Mouse (Mus musculus): ENCODE results near the gene Amy2a4. TPM values are rescaled to one million over a fixed set of nuclear protein-coding genes. Genes with fewer than 3 reads are reported as not detected.
"Not testable (repeated sequence)": the region's sequence is repeated elsewhere in the genome, so short reads cannot be mapped to it uniquely, and the experiment has no call there.

Amy2a4 gene
- polyA plus RNA-seq (2015; fragmentation: Nextera tagmentation; extraction: Ambion mirVana), result 923 and 1,054 TPM in 2 replicates

DNA sequence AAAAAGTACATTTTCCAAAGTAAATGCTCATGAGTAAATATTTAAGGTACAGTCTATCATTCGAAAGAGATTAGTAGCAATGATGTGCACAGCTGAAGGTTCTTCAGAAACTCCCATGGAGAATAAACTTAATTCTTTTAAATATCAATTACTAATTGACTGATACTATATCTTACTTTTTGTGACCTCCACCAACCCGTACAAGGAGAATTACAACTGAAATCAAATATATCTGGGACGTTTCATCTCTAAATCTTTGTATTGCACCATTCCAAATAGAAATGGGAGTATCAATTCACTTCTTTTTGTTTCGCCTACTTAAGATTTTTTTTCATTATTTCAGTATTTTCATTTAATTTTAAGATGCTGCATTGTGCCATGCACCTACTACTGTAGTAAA is at the start of gene Amy2a4:
Gene Amy2a4, minus strand, starts transcription at position 101 of the 400 bp plus-strand sequence.
- not testable (repeated sequence) for H3K9ac ChIP-seq (ENCODE audit: low read length); H3K4me3 ChIP-seq (replicated peaks; ENCODE audit: low read length); H3K27ac ChIP-seq (ENCODE audit: low read length); H3K4me2 ChIP-seq (ENCODE audit: low read depth, low read length); H3K4me1 ChIP-seq (ENCODE audit: control insufficient read depth, insufficient read depth, low read length); H3K9me3 ChIP-seq (replicated peaks; ENCODE audit: control insufficient read depth, low read length); H3K27me3 ChIP-seq (ENCODE audit: control insufficient read depth, insufficient read depth, low read length); H3K36me3 ChIP-seq (ENCODE audit: control insufficient read depth, insufficient read depth, low read length); ATAC-seq (ENCODE audit: insufficient read depth, low FRiP score)
- no CpG with 5 or more reads among the region's 4 CpGs for WGBS

GRCm38 (mm10) chr3:113323952-113324351 is 32.7 kb upstream of the Amy2a4 start, which contains the start of gene Amy2a3:
Gene Amy2a3 (minus strand): TSS chr3:113324052.
- not testable (repeated sequence) for H3K4me2 ChIP-seq (ENCODE audit: low read depth, low read length); H3K9ac ChIP-seq (ENCODE audit: low read length); H3K27me3 ChIP-seq (ENCODE audit: control insufficient read depth, insufficient read depth, low read length); H3K9me3 ChIP-seq (replicated peaks; ENCODE audit: control insufficient read depth, low read length); H3K27ac ChIP-seq (ENCODE audit: low read length); H3K4me3 ChIP-seq (replicated peaks; ENCODE audit: low read length); H3K36me3 ChIP-seq (ENCODE audit: control insufficient read depth, insufficient read depth, low read length); H3K4me1 ChIP-seq (ENCODE audit: control insufficient read depth, insufficient read depth, low read length); ATAC-seq (ENCODE audit: insufficient read depth, low FRiP score)
- WGBS, result no CpG with 5 or more reads among the region's 4 CpGs

DNA sequence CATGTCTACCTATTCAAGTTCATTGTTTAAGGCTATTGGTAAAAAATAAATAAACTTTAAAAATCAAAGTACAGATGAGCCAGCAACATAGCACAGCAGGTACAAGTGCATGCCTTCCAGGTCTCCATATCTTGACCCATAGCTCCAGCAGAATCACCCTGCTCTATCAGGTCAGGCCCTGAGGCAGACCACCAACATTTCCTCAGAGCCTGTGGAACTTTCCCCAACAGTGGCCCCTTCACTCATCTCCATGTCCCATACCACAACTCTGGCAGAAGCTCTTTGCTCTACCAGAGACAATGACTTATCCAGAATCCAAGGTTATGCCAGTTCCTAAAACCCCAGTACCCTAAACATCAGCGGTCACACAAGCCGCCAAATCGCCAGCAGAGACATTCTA is 21.7 kb upstream of the Amy2a4 start:
- no CpG with 5 or more reads among the region's 3 CpGs for WGBS
- H3K4me3 ChIP-seq (replicated peaks; ENCODE audit: low read length); H3K27ac ChIP-seq (ENCODE audit: low read length); H3K4me1 ChIP-seq (ENCODE audit: control insufficient read depth, insufficient read depth, low read length); H3K36me3 ChIP-seq (ENCODE audit: control insufficient read depth, insufficient read depth, low read length); ATAC-seq (ENCODE audit: insufficient read depth, low FRiP score); H3K9me3 ChIP-seq (replicated peaks; ENCODE audit: control insufficient read depth, low read length); H3K4me2 ChIP-seq (ENCODE audit: low read depth, low read length); H3K9ac ChIP-seq (ENCODE audit: low read length); H3K27me3 ChIP-seq (ENCODE audit: control insufficient read depth, insufficient read depth, low read length): not testable (repeated sequence)

- ATAC-seq (ENCODE audit: insufficient read depth, low FRiP score), result peak; percentile 37; the same call in 1 of the 2 replicates
- not testable (repeated sequence) for H3K9ac ChIP-seq (ENCODE audit: low read length); H3K36me3 ChIP-seq (ENCODE audit: control insufficient read depth, insufficient read depth, low read length); H3K4me2 ChIP-seq (ENCODE audit: low read depth, low read length); H3K27me3 ChIP-seq (ENCODE audit: control insufficient read depth, insufficient read depth, low read length); H3K4me3 ChIP-seq (replicated peaks; ENCODE audit: low read length); H3K27ac ChIP-seq (ENCODE audit: low read length); H3K9me3 ChIP-seq (replicated peaks; ENCODE audit: control insufficient read depth, low read length); H3K4me1 ChIP-seq (ENCODE audit: control insufficient read depth, insufficient read depth, low read length)
Observed at GRCm38 (mm10) chr3:113280285-113280684, 11.0 kb downstream of the Amy2a4 start.

DNA sequence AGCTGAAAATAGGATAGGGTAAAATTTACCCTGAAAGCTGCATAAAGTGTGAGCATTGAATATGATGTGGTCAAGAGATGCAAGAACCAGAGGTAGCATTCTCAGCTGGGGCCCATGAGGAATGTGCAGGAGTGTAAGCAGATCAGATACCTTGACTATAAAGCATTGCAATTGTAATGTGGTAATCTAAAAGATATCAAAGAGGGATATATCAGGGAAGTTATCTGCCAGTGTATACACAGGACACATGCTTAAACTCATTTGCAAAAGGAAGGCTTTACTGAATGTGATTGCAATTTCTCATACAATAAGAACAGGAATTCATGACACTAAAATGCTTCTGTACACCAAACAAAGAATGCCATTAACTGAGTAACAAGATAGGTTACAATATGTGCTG is 11.7 kb downstream of the Amy2a4 start:
- not testable (repeated sequence) for H3K27me3 ChIP-seq (ENCODE audit: control insufficient read depth, insufficient read depth, low read length); H3K27ac ChIP-seq (ENCODE audit: low read length); H3K9me3 ChIP-seq (replicated peaks; ENCODE audit: control insufficient read depth, low read length); H3K4me3 ChIP-seq (replicated peaks; ENCODE audit: low read length); H3K36me3 ChIP-seq (ENCODE audit: control insufficient read depth, insufficient read depth, low read length); H3K4me2 ChIP-seq (ENCODE audit: low read depth, low read length); H3K4me1 ChIP-seq (ENCODE audit: control insufficient read depth, insufficient read depth, low read length); H3K9ac ChIP-seq (ENCODE audit: low read length)
- ATAC-seq (ENCODE audit: insufficient read depth, low FRiP score), result 0 out of 2 replicates have a peak, but pooled peaks have one; percentile 56

DNA sequence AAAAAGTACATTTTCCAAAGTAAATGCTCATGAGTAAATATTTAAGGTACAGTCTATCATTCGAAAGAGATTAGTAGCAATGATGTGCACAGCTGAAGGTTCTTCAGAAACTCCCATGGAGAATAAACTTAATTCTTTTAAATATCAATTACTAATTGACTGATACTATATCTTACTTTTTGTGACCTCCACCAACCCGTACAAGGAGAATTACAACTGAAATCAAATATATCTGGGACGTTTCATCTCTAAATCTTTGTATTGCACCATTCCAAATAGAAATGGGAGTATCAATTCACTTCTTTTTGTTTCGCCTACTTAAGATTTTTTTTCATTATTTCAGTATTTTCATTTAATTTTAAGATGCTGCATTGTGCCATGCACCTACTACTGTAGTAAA is 32.5 kb downstream of the Amy2a4 start, which contains the start of gene Amy2a5:
Gene Amy2a5, minus strand, starts transcription at position 101 of the 400 bp plus-strand sequence.
- not testable (repeated sequence) for ATAC-seq (ENCODE audit: insufficient read depth, low FRiP score); H3K27ac ChIP-seq (ENCODE audit: low read length); H3K4me3 ChIP-seq (replicated peaks; ENCODE audit: low read length); H3K27me3 ChIP-seq (ENCODE audit: control insufficient read depth, insufficient read depth, low read length); H3K9ac ChIP-seq (ENCODE audit: low read length); H3K36me3 ChIP-seq (ENCODE audit: control insufficient read depth, insufficient read depth, low read length); H3K4me2 ChIP-seq (ENCODE audit: low read depth, low read length); H3K9me3 ChIP-seq (replicated peaks; ENCODE audit: control insufficient read depth, low read length); H3K4me1 ChIP-seq (ENCODE audit: control insufficient read depth, insufficient read depth, low read length)
- WGBS, result no CpG with 5 or more reads among the region's 4 CpGs

Other genes with a start within 250 kb of the Amy2a4 start
- gene Amy2a5, start 32.6 kb downstream of the Amy2a4 start, polyA plus RNA-seq (2015; fragmentation: Nextera tagmentation; extraction: Ambion mirVana), result 424 and 461 TPM in 2 replicates
- gene Amy2a3, start 32.6 kb upstream of the Amy2a4 start, polyA plus RNA-seq (2015; fragmentation: Nextera tagmentation; extraction: Ambion mirVana), result 923 and 1,054 TPM in 2 replicates
- gene Amy2a2, start 65.2 kb upstream of the Amy2a4 start, polyA plus RNA-seq (2015; fragmentation: Nextera tagmentation; extraction: Ambion mirVana), result 923 and 1,054 TPM in 2 replicates
- gene Amy2a1, start 241.0 kb upstream of the Amy2a4 start, polyA plus RNA-seq (2015; fragmentation: Nextera tagmentation; extraction: Ambion mirVana), result 4,796 and 5,889 TPM in 2 replicates